Mouse (Mus musculus) lung, embryonic 14.5 days (tissue): ENCODE measurements around the gene Kdm2b. TPM values are rescaled to one million over a fixed set of nuclear protein-coding genes. Genes with fewer than 3 reads are reported as not detected.

Experiments
- ATAC-seq: fragments of 200-750 bp; cut with Nextera tagmentation; 2 replicates; pipeline ENCODE4 v1.8.0; 2017; ENCODE audit warnings: mild to moderate bottlenecking, moderate TSS enrichment, moderate library complexity; ENCODE audit not compliant: insufficient read depth
- DNase-seq: peaks from one replicate; pipeline ENCODE4 v3.0.0-alpha.2; 2015
- H3K27ac ChIP-seq: fragments of 300-500 bp; sonication (generic); 2 replicates; pipeline ENCODE4 v1.5.1; 2014; ENCODE audit warnings: low read depth, mild to moderate bottlenecking, moderate library complexity
- H3K27me3 ChIP-seq: fragments of 300-500 bp; sonication (generic); 2 replicates; pipeline ENCODE4 v1.6.1; 2014; ENCODE audit warnings: low read length, control low read depth; ENCODE audit not compliant: insufficient read depth
- H3K36me3 ChIP-seq: fragments of 300-500 bp; sonication (generic); 2 replicates; pipeline ENCODE4 v1.6.1; 2014; ENCODE audit warnings: control low read depth; ENCODE audit not compliant: insufficient read depth
- H3K4me1 ChIP-seq: fragments of 300-500 bp; sonication (generic); 2 replicates; pipeline ENCODE4 v1.6.1; 2014; ENCODE audit warnings: antibody characterized with exemption, control low read depth; ENCODE audit not compliant: insufficient read depth
- H3K4me2 ChIP-seq: fragments of 300-500 bp; sonication (generic); 2 replicates; pipeline ENCODE4 v1.6.1; 2014; ENCODE audit warnings: mild to moderate bottlenecking
- H3K4me3 ChIP-seq: fragments of 300-500 bp; sonication (generic); 2 replicates; pipeline ENCODE4 v1.5.1; 2014; ENCODE audit warnings: low read depth, low read length
- H3K9ac ChIP-seq: fragments of 300-500 bp; sonication (generic); 2 replicates; pipeline ENCODE4 v1.6.1; 2014
- H3K9me3 ChIP-seq: fragments of 300-500 bp; sonication (generic); 2 replicates; pipeline ENCODE4 v1.6.1; 2016; ENCODE audit warnings: low read depth, low read length, control low read depth
- CTCF ChIP-seq: IDR thresholded peaks from 2 replicates; pipeline ENCODE4 v1.5.1; 2016; ENCODE audit warnings: antibody characterized with exemption, low read depth
- WGBS: fragments of 180-500 bp; shearing (Covaris S2); extraction: QIAGEN DNeasy Blood & Tissue Kit; methylation state at CpG from one replicate; pipeline ENCODE4 v1.1.7; 2014; 5-methylcytosine and 5-hydroxymethylcytosine counted together
- polyA plus RNA-seq: library from polyadenylated mRNA; unstranded; fragments of >200 nt; fragmentation: Nextera tagmentation; extraction: Ambion mirVana; gene quantifications from 2 replicates; pipeline ENCODE4 v1.2.1, GENCODE M21; 2014

The Kdm2b gene
- polyA plus RNA-seq, 1 experiment from 2014 or later, result 46.7 TPM

- Histone ChIP-seq H3K9me3 (no peaks in the 10 kb centered on the region), H3K9ac (no peak overlapping the region), H3K27ac (no peak overlapping the region), H3K4me2 (no peak overlapping the region), H3K36me3 (no peaks in the 10 kb centered on the region), H3K27me3 (no peaks in the 10 kb centered on the region), H3K4me1 (no peaks in the 10 kb centered on the region), H3K4me3 (no peak overlapping the region)
- ATAC-seq, result no peak
- TF ChIP-seq CTCF, result no peak
- DNase-seq, result no peak
- WGBS, result 86% methylated on average over 6 of the region's 6 CpGs
Observed at GRCm38 (mm10) chr5:122916147-122916546, 73.5 kb downstream of the Kdm2b start.

- Histone ChIP-seq H3K4me3 (no peak overlapping the region), H3K9me3 (no peaks in the 10 kb centered on the region), H3K4me1 (no peaks in the 10 kb centered on the region), H3K9ac (no peak overlapping the region), H3K27me3 (no peaks in the 10 kb centered on the region), H3K27ac (no peak overlapping the region), H3K36me3 (no peaks in the 10 kb centered on the region), H3K4me2 (no peak overlapping the region)
- no peak for ATAC-seq
- DNase-seq, result no peak
- WGBS, result 90% methylated on average over 4 of the region's 4 CpGs
- no peak for TF ChIP-seq CTCF
Observed at GRCm38 (mm10) chr5:122912863-122913262, 76.8 kb downstream of the Kdm2b start.

- Histone ChIP-seq H3K4me1 (no peaks in the 10 kb centered on the region), H3K36me3 (no peaks in the 10 kb centered on the region), H3K9me3 (no peaks in the 10 kb centered on the region), H3K27ac (no peak overlapping the region), H3K27me3 (no peaks in the 10 kb centered on the region), H3K9ac (no peak overlapping the region), H3K4me2 (no peak overlapping the region), H3K4me3 (no peak overlapping the region)
- WGBS, result 77% methylated on average over 18 of the region's 18 CpGs
- no peak for TF ChIP-seq CTCF
- ATAC-seq (no peak), DNase-seq (no peak)
Observed at GRCm38 (mm10) chr5:122909481-122909880, 80.1 kb downstream of the Kdm2b start.

GRCm38 (mm10) chr5:122908001-122908400 lies 81.6 kb downstream of the Kdm2b start:
- Histone ChIP-seq H3K27me3 (no peaks in the 10 kb centered on the region), H3K27ac (no peak overlapping the region), H3K9ac (no peak overlapping the region), H3K36me3 (no peaks in the 10 kb centered on the region), H3K4me2 (no peak overlapping the region), H3K4me1 (no peaks in the 10 kb centered on the region), H3K9me3 (no peaks in the 10 kb centered on the region), H3K4me3 (no peak overlapping the region)
- 90% methylated on average over 2 of the region's 2 CpGs for WGBS
- TF ChIP-seq CTCF, result no peak
- DNase-seq (no peak), ATAC-seq (no peak)

GRCm38 (mm10) chr5:122907182-122907581 lies 82.4 kb downstream of the Kdm2b start:
- no peak overlapping the region for H3K4me2 ChIP-seq
- no peaks in the 10 kb centered on the region for H3K4me1 ChIP-seq
- H3K4me3 ChIP-seq, result no peak overlapping the region
- TF ChIP-seq CTCF, result no peak
- H3K27me3 ChIP-seq, result no peaks in the 10 kb centered on the region
- H3K36me3 ChIP-seq, result no peaks in the 10 kb centered on the region
- H3K27ac ChIP-seq, result no peak overlapping the region
- no peak overlapping the region for H3K9ac ChIP-seq
- 72% methylated on average over 1 of the region's 1 CpGs for WGBS
- ATAC-seq, result no peak
- no peak for DNase-seq
- H3K9me3 ChIP-seq, result no peaks in the 10 kb centered on the region

- H3K27me3 ChIP-seq, result no peaks in the 10 kb centered on the region
- DNase-seq (no peak), ATAC-seq (no peak)
- H3K4me3 ChIP-seq, result no peak overlapping the region
- no peak overlapping the region for H3K9ac ChIP-seq
- no peaks in the 10 kb centered on the region for H3K36me3 ChIP-seq
- no peaks in the 10 kb centered on the region for H3K9me3 ChIP-seq
- 71% methylated on average over 5 of the region's 5 CpGs for WGBS
- H3K27ac ChIP-seq, result no peak overlapping the region
- no peak for TF ChIP-seq CTCF
- peaks cover 11% of the 10 kb centered on the region for H3K4me1 ChIP-seq
- no peak overlapping the region for H3K4me2 ChIP-seq
Observed at GRCm38 (mm10) chr5:122903165-122903564, 86.5 kb downstream of the Kdm2b start.

GRCm38 (mm10) chr5:122902228-122902627 lies 87.4 kb downstream of the Kdm2b start:
- WGBS, result 56% methylated on average over 6 of the region's 6 CpGs
- Histone ChIP-seq H3K9me3 (no peaks in the 10 kb centered on the region), H3K27me3 (no peaks in the 10 kb centered on the region), H3K36me3 (no peaks in the 10 kb centered on the region), H3K9ac (no peak overlapping the region), H3K4me3 (no peak overlapping the region), H3K27ac (no peak overlapping the region), H3K4me1 (peaks cover 11% of the 10 kb centered on the region), H3K4me2 (no peak overlapping the region)
- ATAC-seq (no peak), DNase-seq (no peak)
- no peak for TF ChIP-seq CTCF

- no peak overlapping the region for H3K4me3 ChIP-seq
- H3K27me3 ChIP-seq, result no peaks in the 10 kb centered on the region
- ATAC-seq (no peak), DNase-seq (no peak)
- H3K9me3 ChIP-seq, result no peaks in the 10 kb centered on the region
- 53% methylated on average over 3 of the region's 3 CpGs for WGBS
- no peak overlapping the region for H3K9ac ChIP-seq
- no peak overlapping the region for H3K4me2 ChIP-seq
- no peak for TF ChIP-seq CTCF
- H3K27ac ChIP-seq, result no peak overlapping the region
- H3K4me1 ChIP-seq, result peaks cover 11% of the 10 kb centered on the region
- H3K36me3 ChIP-seq, result no peaks in the 10 kb centered on the region
Observed at GRCm38 (mm10) chr5:122901666-122902065, 88.0 kb downstream of the Kdm2b start.
